Mouse (Mus musculus) neural tube, embryonic 12.5 days (tissue): ENCODE measurements around the gene Dusp15. TPM values are rescaled to one million over a fixed set of nuclear protein-coding genes. Genes with fewer than 3 reads are reported as not detected.

Experiments
- ATAC-seq: fragments of 200-750 bp; cut with Nextera tagmentation; 2 replicates; pipeline ENCODE4 v1.8.0; 2017; ENCODE audit warnings: low read depth, mild to moderate bottlenecking, moderate TSS enrichment, moderate library complexity; ENCODE audit not compliant: low FRiP score
- H3K27ac ChIP-seq: fragments of 300-500 bp; sonication (generic); 2 replicates; pipeline ENCODE4 v1.5.1; 2016
- H3K27me3 ChIP-seq: fragments of 300-500 bp; sonication (generic); replicated peaks from 2 replicates; pipeline ENCODE4 v1.6.1; 2016; ENCODE audit warnings: mild to moderate bottlenecking
- H3K36me3 ChIP-seq: fragments of 300-500 bp; sonication (generic); 2 replicates; pipeline ENCODE4 v1.6.1; 2016; ENCODE audit warnings: mild to moderate bottlenecking
- H3K4me1 ChIP-seq: fragments of 300-500 bp; sonication (generic); 2 replicates; pipeline ENCODE4 v1.6.1; 2016
- H3K4me2 ChIP-seq: fragments of 300-500 bp; sonication (generic); replicated peaks from 2 replicates; pipeline ENCODE4 v1.6.1; 2016; ENCODE audit warnings: mild to moderate bottlenecking
- H3K4me3 ChIP-seq: fragments of 300-500 bp; sonication (generic); 2 replicates; pipeline ENCODE4 v1.5.1; 2016
- H3K9ac ChIP-seq: fragments of 300-500 bp; sonication (generic); 2 replicates; pipeline ENCODE4 v1.6.1; 2016; ENCODE audit warnings: mild to moderate bottlenecking
- H3K9me3 ChIP-seq: fragments of 300-500 bp; sonication (generic); 2 replicates; pipeline ENCODE4 v1.6.1; 2016; ENCODE audit warnings: mild to moderate bottlenecking
- WGBS: fragments of 180-500 bp; shearing (Covaris S2); methylation state at CpG from one replicate; pipeline ENCODE4 v1.1.7; 2016; 5-methylcytosine and 5-hydroxymethylcytosine counted together
- polyA plus RNA-seq: library from polyadenylated mRNA; unstranded; fragments of >200 nt; fragmentation: Nextera tagmentation; extraction: Ambion mirVana; gene quantifications from 2 replicates; pipeline ENCODE4 v1.2.1, GENCODE M21; 2016

Gene Dusp15
- 3.1 and 4.9 TPM in 2 replicates for polyA plus RNA-seq

DNA sequence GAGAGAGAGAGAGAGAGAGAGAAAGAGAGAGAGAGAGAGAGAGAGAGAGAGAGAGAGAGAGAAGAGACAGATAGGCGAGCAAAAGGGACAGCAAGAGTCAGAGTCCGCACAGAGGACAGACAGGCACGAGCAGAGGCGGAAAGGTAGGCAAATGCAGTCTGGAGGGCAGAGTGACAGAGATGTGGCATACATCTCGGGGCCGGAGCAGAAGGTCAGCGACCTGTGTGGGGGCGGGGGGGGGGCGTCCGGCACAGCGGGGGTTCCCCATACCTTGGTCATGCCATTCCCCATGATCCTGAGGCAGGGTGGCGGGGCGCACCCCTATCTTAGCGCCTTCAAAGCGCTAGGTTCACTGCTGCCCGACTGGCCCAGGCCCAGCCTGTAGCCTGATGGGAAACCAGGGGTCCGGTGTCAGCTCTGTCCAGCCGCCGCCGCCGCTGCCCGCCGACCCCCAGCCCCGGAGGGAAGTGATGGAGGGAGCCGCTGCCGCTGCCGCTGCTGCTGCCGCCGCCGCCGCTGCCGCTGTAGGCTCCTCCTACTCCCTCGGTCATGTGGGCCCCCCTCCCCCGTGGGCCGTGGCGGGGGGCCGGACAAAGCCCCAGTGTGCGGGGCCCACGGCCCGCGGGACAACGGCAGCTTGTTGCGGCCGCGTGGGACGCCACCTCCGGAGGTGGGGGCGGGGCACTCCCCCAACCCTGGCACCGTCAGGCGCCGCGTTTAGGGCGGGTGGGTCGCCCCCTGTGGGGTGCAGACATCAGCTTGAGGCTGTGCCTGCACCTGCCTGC, at the start of gene Dusp15:
TSS of gene Dusp15 (minus strand) at position 634 of the 785 bp plus-strand sequence.
- no peaks in the 10 kb centered on the region for H3K36me3 ChIP-seq
- peak; percentile 74 for ATAC-seq
- peaks cover 21% of the 10 kb centered on the region; the same call in 1 of the 2 replicates for H3K4me1 ChIP-seq
- H3K4me2 ChIP-seq = peak within 1 kb of the TSS; percentile 95
- H3K27me3 ChIP-seq = peaks cover 31% of the 10 kb centered on the region
- H3K9ac ChIP-seq = peak within 1 kb of the TSS; percentile 79
- no peaks in the 10 kb centered on the region for H3K9me3 ChIP-seq
- no peak within 1 kb of the TSS for H3K27ac ChIP-seq
- WGBS = 2% methylated on average over 50 of the region's 54 CpGs
- peak within 1 kb of the TSS; percentile 58 for H3K4me3 ChIP-seq

DNA sequence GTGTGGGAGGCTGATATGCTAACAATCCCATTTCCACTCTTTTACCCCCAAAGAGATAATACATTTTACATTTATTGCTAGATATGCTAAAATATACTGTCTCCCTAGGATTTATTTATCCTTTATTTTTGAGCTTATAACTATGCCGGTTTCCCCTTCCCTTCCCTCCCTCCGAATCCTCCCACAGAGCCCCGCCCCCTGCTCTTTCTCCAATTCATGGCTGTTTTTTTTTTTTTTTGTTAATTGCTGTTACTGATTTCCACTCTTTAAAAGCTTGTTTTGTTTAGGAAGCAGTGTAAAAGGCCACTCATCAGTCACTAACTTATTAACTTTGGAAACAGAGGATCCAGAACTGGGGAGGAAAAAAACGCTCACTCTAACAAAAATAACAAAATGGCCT, 45.5 kb upstream of the Dusp15 start:
- Histone ChIP-seq H3K36me3 (no peaks in the 10 kb centered on the region), H3K4me1 (no peaks in the 10 kb centered on the region), H3K27me3 (no peaks in the 10 kb centered on the region), H3K9me3 (no peaks in the 10 kb centered on the region), H3K9ac (no peak overlapping the region), H3K27ac (no peak overlapping the region), H3K4me3 (no peak overlapping the region), H3K4me2 (no peak overlapping the region)
- WGBS = 65% methylated on average over 4 of the region's 4 CpGs
- ATAC-seq = no peak

DNA sequence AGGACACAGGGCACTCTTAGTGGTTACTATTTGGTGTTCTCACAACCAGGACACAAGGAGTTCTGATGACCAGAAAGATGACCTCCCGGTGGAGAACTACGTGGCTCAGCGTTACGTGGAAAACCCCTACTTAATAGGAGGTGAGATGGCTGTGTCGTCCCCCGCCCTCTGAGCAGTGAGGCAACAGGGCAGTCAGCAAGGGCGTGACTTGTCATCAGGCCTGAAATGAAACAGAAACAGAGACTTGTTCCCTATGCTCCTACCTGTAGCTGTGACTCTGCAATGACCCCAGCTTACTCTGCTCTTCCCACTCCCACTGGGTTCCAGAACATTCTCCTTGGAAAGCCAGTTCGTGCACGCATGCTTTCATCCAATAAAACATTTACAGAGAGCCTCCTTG, 40.0 kb upstream of the Dusp15 start:
- WGBS = 93% methylated on average over 9 of the region's 9 CpGs
- Histone ChIP-seq H3K9me3 (no peaks in the 10 kb centered on the region), H3K4me1 (no peaks in the 10 kb centered on the region), H3K27ac (no peak overlapping the region), H3K27me3 (no peaks in the 10 kb centered on the region), H3K36me3 (no peaks in the 10 kb centered on the region), H3K4me3 (no peak overlapping the region), H3K9ac (no peak overlapping the region), H3K4me2 (no peak overlapping the region)
- ATAC-seq = no peak

DNA sequence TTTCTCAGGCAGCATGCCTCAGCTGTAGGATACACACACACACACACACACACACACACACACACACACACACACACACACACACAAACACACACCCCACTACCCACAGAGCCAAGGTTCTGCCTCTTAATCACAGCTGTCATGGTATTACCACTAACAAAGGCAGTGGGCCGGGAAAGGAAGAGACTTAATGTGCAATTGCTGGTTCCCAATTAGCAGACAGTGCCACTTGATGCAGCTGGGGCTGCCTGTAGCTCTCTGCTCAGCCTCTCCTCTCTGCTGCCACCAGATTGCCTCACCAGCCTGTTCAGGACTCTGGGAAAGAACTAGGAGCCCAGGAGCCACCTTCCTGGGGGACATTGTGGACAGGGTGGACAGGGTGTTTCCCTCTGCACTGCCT, 34.1 kb upstream of the Dusp15 start:
- H3K4me2 ChIP-seq = no peak overlapping the region
- no peaks in the 10 kb centered on the region; the same call in 1 of the 2 replicates for H3K27me3 ChIP-seq
- H3K27ac ChIP-seq = no peak overlapping the region
- no peaks in the 10 kb centered on the region for H3K9me3 ChIP-seq
- H3K36me3 ChIP-seq = no peaks in the 10 kb centered on the region
- peak; percentile 44; the same call in 1 of the 2 replicates for ATAC-seq
- WGBS = 5% methylated on average over 1 of the region's 1 CpGs
- no peak overlapping the region for H3K4me3 ChIP-seq
- peaks cover 3% of the 10 kb centered on the region; the same call in 1 of the 2 replicates for H3K4me1 ChIP-seq
- H3K9ac ChIP-seq = no peak overlapping the region

DNA sequence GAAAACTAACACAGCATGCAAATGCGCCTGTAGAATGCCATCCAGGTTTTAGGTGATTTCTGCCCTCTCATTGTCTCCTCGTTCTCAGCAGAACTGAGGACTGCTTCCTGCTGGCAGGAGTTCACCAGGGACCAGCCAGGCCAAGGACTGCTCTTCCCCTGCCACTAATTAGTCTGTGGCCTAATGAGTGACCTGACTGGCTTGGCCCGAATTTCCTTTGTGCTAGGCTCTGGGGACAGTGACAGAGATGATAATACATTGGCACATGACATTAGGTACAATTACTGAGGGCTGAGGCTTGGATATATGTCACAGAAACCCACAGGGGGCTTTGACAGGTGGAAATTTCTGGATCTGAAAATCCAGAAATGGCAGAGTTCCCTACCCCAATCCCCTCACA, 25.5 kb upstream of the Dusp15 start:
- no peak overlapping the region for H3K9ac ChIP-seq
- no peaks in the 10 kb centered on the region for H3K27me3 ChIP-seq
- H3K4me3 ChIP-seq = no peak overlapping the region
- H3K4me2 ChIP-seq = no peak overlapping the region
- H3K36me3 ChIP-seq = no peaks in the 10 kb centered on the region
- ATAC-seq = no peak
- WGBS = 61% methylated on average over 3 of the region's 3 CpGs
- H3K27ac ChIP-seq = no peak overlapping the region
- no peaks in the 10 kb centered on the region for H3K4me1 ChIP-seq
- no peaks in the 10 kb centered on the region for H3K9me3 ChIP-seq

DNA sequence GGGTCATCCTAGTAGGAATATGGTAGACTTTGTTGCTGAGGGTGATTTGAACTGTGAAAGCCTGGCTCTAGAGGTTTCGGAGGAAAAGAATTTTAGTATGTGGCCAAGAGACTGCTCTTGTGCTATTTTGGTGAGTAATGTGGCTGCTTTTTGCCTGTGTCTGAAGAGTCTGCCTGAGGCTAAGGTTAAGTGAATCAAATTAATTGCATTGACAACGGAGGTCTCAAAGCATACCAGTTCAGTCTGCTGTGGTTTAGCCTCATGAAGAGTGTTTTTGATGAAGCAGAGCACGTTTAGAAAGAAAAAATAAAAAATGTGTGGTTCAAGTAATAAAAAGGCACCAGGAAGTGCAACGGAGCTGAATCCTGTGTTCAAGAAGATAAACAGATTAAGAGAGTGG, 14.1 kb upstream of the Dusp15 start:
- Histone ChIP-seq H3K4me1 (peaks cover 3% of the 10 kb centered on the region; the same call in 1 of the 2 replicates), H3K9me3 (no peaks in the 10 kb centered on the region), H3K27me3 (no peaks in the 10 kb centered on the region), H3K4me3 (no peak overlapping the region), H3K9ac (no peak overlapping the region), H3K36me3 (no peaks in the 10 kb centered on the region), H3K27ac (no peak overlapping the region), H3K4me2 (no peak overlapping the region)
- no peak for ATAC-seq
- 71% methylated on average over 4 of the region's 4 CpGs for WGBS

DNA sequence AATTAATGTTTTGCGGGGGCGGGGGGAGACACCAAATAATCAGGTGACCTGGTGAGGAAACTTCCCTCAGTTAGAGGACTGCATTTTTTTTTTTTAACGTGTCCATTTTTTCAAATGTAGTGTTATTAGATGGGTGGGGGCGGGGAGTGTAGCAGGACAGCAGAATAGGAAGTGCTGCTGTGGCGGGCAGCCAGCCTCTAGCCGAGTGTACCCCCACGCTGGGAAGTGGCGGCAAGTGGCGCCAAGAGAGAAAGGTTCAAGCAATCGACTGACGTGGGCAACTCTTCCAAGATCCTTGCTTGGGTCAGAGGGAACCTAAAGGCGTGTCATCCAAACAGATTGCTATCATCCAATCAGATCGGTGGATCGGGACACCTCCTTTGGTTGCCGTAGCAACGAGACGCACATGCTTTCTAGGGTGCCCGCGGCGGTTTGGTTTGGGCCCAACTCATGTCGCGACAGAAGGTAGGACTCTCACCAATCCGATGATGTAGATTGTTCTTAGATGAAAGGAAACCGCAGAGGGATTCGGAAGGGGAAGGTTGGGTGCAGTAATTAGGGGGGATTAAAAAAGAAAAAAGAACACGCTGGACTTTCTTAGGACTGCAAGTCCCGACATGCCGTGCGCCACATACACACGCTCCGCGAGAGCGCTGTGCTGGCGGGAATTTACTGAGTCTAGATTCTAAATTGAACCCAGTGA, 10.7 kb upstream of the Dusp15 start, which contains the start of gene Ttll9:
TSS of gene Ttll9 (plus strand) at position 395 of the 703 bp plus-strand sequence.
- ATAC-seq = peak; percentile 92

DNA sequence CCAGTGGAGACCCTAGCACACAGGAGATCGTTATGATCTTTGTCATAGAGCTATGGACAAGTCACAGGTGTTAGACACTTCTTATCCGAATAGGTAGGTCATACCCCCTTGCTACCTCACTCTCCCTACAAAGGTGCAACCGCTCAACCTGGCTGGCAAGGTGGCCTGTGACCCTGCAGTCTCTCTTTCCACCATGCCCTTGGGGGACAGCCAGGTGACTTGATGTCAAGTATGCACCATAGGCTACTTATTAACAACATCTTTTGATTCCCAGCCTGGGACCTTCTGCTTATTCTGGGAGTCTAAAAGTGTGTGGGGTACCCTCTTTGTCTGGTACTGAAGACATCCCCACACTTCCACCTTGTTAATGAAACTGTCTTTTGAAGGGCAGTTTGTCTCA, 6.6 kb upstream of the Dusp15 start:
- no peaks in the 10 kb centered on the region for H3K36me3 ChIP-seq
- 81% methylated on average over 3 of the region's 3 CpGs for WGBS
- peaks cover 5% of the 10 kb centered on the region; the same call in 1 of the 2 replicates for H3K27me3 ChIP-seq
- no peak overlapping the region for H3K4me2 ChIP-seq
- no peak overlapping the region for H3K9ac ChIP-seq
- no peak for ATAC-seq
- H3K27ac ChIP-seq = no peak overlapping the region
- H3K4me3 ChIP-seq = no peak overlapping the region
- H3K4me1 ChIP-seq = peaks cover 3% of the 10 kb centered on the region; the same call in 1 of the 2 replicates
- H3K9me3 ChIP-seq = no peaks in the 10 kb centered on the region

More for the DNA sequence above, 10.7 kb upstream of the Dusp15 start, which contains the start of gene Ttll9:
- 3% methylated on average over 34 of the region's 34 CpGs for WGBS
- Histone ChIP-seq H3K4me3 (peak within 1 kb of the TSS; percentile 41), H3K36me3 (no peaks in the 10 kb centered on the region), H3K27me3 (no peaks in the 10 kb centered on the region), H3K4me1 (peaks cover 3% of the 10 kb centered on the region; the same call in 1 of the 2 replicates), H3K4me2 (peak within 1 kb of the TSS; percentile 62), H3K27ac (no peak within 1 kb of the TSS), H3K9me3 (no peaks in the 10 kb centered on the region), H3K9ac (no peak within 1 kb of the TSS)

DNA sequence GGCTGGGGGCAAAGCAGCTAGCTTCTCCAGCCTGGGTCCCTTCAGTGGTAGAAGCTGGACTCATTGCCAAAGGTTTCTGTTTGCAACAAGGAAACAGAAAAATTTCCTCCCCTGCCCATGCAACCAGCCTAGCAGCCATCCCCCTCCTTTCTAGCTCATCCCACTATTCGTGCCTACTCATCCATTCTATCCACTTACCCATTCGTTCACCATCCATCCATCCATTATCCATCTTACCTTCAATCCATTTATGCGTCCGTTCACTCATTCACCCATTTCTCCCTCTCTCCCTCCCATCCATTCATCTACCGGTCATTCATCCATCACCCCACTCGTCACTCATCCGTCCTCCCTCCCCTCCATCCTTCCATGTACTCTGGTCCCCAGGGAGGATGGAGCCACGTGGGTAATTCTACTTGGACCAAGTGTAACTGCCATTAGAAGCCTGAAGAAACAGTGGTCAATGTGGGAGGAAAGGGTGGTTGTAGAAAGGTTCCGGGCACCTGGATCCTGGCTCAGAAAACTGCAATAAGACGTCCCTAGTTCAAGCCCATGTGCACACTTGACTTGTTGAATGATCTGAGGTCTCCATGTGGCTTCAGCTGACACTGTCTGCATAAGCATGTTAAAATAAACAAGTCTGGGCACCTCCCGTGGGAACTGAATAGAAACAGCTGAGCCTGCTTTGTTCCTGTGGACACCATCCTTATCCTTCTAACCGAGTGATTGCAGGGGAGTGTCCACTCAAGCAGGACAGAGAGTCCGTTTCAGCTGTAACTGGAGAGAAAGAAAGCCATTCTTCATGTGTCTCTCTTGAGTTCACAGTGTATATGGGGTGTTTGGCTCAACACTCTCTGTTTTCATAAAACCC, 587 bp upstream of the Dusp15 start:
- Histone ChIP-seq H3K36me3 (no peaks in the 10 kb centered on the region), H3K27me3 (peaks cover 26% of the 10 kb centered on the region), H3K4me2 (peak overlapping the region; percentile 95), H3K4me3 (peak overlapping the region; percentile 58), H3K4me1 (peaks cover 18% of the 10 kb centered on the region; the same call in 1 of the 2 replicates), H3K27ac (no peak overlapping the region), H3K9me3 (no peaks in the 10 kb centered on the region), H3K9ac (peak overlapping the region; percentile 79)
- peak; percentile 45 for ATAC-seq
- 13% methylated on average over 13 of the region's 13 CpGs for WGBS

DNA sequence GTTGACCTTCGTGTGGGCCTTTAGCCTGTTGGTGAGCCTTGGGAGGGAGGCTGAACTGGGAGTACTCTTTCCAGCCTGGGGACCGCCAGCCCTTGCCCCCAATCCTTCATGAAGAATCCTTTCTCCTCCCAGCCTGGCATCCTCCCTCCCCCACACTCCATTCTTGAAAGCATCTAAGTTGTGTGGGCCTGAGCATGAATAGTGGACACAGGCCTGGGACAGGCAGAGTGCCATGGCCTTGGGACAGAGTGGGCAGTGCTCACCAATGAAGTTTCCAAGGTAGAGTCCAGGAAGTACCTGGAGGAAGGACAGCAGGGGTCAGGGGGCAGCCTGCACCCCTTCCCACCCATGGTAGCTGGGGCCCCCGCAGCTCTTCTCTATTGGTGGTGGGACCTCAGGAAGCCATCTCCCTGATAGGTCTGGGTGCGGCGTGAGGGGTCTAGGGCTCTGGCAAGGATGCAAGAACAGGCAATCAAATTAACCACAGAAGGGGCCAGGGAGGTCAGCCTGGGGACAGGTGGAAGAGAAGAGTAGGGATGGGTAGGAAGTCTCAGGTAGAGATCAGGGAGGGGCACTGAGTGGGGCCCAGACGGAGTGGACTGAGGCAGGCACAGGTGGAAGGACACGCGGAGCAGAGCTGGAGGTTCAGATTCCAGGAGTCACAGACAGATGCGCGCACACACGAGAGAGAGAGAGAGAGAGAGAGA, 987 bp downstream of the Dusp15 start:
- peak; percentile 43; the same call in 1 of the 2 replicates for ATAC-seq
- H3K27ac ChIP-seq = no peak overlapping the region
- H3K9me3 ChIP-seq = no peaks in the 10 kb centered on the region
- H3K27me3 ChIP-seq = peaks cover 31% of the 10 kb centered on the region
- H3K4me2 ChIP-seq = peak overlapping the region; percentile 95
- no peaks in the 10 kb centered on the region for H3K36me3 ChIP-seq
- peak overlapping the region; percentile 58 for H3K4me3 ChIP-seq
- peak overlapping the region; percentile 79 for H3K9ac ChIP-seq
- WGBS = 41% methylated on average over 11 of the region's 11 CpGs
- H3K4me1 ChIP-seq = peaks cover 21% of the 10 kb centered on the region; the same call in 1 of the 2 replicates

DNA sequence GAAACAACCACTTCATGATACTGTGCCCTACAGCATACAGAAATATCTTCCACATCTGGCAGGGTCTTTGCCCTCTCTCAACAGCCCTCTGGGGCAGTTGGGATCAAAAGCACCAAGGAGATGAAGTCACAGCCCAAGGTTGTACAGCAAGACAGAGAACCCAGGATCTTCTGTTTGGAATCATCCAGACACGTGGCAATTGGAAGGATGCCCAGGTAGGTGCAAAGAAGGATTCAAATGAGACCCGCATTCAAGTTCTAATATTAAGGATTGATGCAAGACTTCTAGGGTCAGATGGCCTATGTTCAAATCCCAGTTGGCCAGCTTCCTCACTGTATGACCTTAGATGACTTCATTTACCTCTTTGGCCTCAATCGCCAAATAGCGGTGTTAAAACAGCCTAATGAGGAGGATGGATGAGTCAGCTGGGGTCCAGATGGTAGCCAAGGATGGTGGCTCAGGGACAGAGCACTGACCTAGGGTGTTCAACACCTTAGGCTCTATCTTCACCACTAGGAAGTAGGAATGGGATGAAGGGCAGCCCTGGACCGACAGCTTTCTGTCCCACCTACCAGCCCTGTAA, 3.0 kb downstream of the Dusp15 start:
- H3K36me3 ChIP-seq = no peaks in the 10 kb centered on the region
- peaks cover 46% of the 10 kb centered on the region for H3K27me3 ChIP-seq
- H3K9ac ChIP-seq = no peak overlapping the region
- no peak overlapping the region for H3K4me2 ChIP-seq
- H3K4me3 ChIP-seq = no peak overlapping the region
- no peaks in the 10 kb centered on the region for H3K9me3 ChIP-seq
- ATAC-seq = no peak
- H3K27ac ChIP-seq = no peak overlapping the region
- peaks cover 22% of the 10 kb centered on the region for H3K4me1 ChIP-seq
- 91% methylated on average over 5 of the region's 5 CpGs for WGBS
